Mouse (Mus musculus): ENCODE measurements at regions not wholly inside any gene's neighbourhood (a gene's known extent, or its start where the extent isn't known, plus 50 kb on each side); places are given as distances from the start of the nearest gene placed in this dataset.

GRCm38 (mm10) chr16:65359881-65360280 is 160.4 kb upstream of the Pou1f1 start:
- no peak for TF ChIP-seq POLR2A (IDR thresholded peaks at IDR 0.05; ENCODE audit: extremely low read depth, insufficient read depth, low read length)
- no peak for TF ChIP-seq CTCF (IDR thresholded peaks at IDR 0.05; ENCODE audit: low read depth, low read length)
